Mouse (Mus musculus): ENCODE measurements around the gene Crybg3.

Crybg3 gene

GRCm38 (mm10) chr16:59579237-59579636 lies 21.5 kb downstream of the Crybg3 start:
- no peak for DNase-seq (ENCODE audit: low spot score in 2 of 2)

- DNase-seq (ENCODE audit: low spot score in 2 of 2): no peak
Measured at GRCm38 (mm10) chr16:59573961-59574360, 26.8 kb downstream of the Crybg3 start.

DNA sequence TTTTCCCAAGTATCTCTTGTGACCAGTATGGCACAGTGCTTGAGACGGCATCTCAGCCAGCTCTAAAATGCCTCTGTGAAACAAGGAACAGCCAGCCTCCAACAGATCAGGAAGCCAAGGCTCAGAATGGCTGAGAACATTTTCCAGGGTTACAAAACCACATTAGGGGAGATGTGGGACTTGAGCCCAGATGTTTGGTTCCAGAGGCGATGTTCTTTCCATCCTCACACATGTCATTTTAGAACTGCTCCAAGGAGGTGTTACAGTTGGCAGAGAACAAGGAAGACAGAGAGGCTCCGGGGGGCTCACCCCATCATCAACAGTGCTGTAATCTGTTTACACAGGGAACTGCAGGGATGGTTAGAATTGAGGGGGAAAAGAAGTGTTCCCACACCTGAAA lies 28.1 kb downstream of the Crybg3 start:
- no peak for DNase-seq (ENCODE audit: low spot score in 2 of 2)

GRCm38 (mm10) chr16:59570807-59571206 lies 30.0 kb downstream of the Crybg3 start:
- DNase-seq (ENCODE audit: low spot score in 2 of 2): no peak

GRCm38 (mm10) chr16:59569837-59570236 lies 30.9 kb downstream of the Crybg3 start:
- no peak for DNase-seq (ENCODE audit: low spot score in 2 of 2)

DNA sequence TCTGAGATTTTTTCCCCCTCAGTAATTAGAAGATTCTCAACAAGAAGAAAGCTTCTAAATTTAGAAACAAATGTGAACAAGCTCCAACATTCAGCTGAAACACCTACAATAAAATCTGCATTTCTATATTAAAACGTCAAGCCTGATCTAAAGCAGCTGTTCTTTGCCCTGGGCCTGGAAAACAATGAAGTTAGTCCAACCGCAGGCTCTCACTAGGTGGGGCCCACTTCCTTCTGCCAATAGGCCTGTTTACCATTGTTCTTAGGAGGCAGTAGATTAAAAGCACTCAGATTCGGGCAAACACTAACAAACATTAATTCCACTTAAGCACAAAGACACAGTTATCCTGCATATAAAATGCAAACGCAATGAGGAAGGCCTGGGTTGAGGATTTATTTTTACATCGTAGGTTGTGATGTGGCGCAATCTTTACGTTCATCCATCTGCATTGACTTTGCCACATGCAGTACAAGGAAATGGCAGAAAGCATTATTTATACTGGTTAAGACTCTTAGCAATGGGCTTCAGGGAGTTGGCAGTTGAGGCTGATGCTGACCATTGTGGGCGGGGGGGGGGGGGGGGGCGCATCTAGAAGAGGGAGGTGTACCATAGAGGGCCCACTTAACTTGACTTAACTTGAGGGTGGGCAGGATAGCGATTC lies 32.9 kb downstream of the Crybg3 start:
- no peak for DNase-seq (ENCODE audit: low spot score in 2 of 2)

- DNase-seq (ENCODE audit: low spot score in 2 of 2): no peak
Measured at GRCm38 (mm10) chr16:59566437-59566836, 34.3 kb downstream of the Crybg3 start.

GRCm38 (mm10) chr16:59565631-59566030 lies 35.1 kb downstream of the Crybg3 start:
- DNase-seq (ENCODE audit: low spot score in 2 of 2): no peak

GRCm38 (mm10) chr16:59564025-59564424 lies 36.8 kb downstream of the Crybg3 start:
- no peak for DNase-seq (ENCODE audit: low spot score in 2 of 2)

DNA sequence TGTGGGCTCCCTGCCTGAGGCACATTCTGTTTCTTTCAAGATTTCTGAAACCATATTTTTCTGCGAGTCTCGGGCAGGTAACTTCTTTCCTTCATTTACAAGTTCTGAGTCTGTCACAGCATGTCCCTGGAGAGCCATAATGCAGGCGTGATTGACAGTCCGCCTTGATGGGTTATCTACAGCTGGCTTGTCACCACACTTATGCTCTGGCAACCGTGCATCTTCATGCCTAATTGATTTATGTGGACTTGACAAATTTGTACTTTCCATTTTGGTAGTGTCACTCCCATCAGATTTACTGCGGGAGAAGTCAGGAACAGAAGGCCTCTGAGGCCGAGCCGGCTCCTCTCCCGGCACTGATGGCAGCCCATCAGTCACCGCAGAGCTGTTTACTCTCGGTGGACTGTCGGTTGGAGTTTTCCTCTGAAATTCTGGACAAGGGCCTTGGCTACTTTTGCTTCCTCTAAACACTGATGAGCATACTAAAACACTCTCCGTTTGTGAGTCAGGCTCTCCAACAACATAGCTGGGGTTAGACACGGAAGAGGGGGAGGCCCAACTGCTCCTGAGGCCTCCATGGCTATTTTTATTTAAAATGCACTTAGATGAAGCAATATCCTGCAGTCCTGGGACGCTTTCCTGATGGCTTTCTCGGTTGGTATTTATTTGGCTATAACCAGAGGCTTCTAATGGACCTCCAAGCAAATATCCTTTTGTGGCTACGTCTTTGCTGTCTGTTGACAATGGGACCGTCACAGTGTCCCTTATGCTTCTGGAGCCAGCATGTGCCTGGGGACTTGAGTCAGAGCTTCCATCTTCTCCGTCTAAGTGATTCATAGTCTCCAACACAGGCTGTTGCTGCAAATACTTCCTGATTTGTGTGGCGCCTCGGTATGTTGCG lies 41.2 kb downstream of the Crybg3 start:
- no peak for DNase-seq (ENCODE audit: low spot score in 2 of 2)

DNA sequence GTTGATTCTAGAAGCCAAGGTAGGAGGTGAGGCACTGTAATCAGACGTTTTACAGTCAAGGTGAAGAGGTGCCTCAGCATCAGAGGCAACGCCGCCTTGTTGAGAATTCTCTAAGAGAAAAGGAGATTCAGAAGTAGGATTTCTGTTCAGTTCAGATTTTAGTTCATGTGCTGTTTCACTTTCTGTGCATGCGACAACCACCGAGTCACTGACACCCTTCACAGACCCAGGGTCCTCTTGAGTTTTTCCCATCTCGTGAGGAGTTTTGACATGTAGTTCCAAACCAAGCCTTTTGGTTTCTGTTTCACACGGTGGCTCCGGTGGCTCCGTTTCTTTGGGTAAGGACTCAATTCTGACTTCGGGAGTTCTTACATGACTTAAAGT lies 41.9 kb downstream of the Crybg3 start:
- no peak for DNase-seq (ENCODE audit: low spot score in 2 of 2)

GRCm38 (mm10) chr16:59553490-59554161 lies 47.2 kb downstream of the Crybg3 start:
- no peak for DNase-seq (ENCODE audit: low spot score in 2 of 2)

DNA sequence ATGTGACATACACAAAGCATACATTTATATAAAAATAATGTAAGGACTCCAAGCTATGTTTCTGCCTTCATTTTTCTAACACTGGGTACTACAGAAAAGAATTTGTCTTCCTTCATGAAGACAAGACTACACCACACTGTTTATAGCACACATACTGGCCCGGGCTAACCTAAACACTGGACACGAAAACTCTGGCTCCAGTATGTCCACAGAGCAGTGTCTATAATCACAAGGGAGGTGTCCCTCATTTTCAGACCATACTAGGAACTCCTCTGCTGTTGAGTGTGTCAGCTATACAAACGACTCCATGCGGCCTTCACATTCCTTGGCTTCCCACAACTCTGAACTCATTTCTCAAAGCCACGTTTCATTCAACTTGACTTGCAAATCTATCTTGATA lies 49.3 kb downstream of the Crybg3 start:
- DNase-seq (ENCODE audit: low spot score in 2 of 2): no peak

GRCm38 (mm10) chr16:59549631-59550030 lies 51.1 kb downstream of the Crybg3 start:
- no peak for DNase-seq (ENCODE audit: low spot score in 2 of 2)

DNA sequence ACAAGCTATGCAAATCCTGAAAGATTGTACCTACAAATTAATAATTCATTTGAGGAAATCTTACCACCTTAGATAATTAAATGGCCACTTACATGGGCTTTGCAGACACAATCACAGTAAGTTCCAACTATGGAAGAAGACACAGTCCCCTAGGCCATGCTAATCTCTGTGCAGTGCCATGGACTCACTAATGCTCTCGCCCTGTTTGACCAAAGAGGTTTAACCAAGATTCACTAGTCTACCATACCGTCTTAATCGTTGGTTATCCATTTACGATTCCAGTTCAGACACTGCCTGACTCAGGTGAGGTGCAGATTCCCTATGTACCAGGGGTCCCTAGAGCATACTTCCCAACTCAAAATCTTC lies 52.2 kb downstream of the Crybg3 start:
- no peak for DNase-seq (ENCODE audit: low spot score in 2 of 2)

DNA sequence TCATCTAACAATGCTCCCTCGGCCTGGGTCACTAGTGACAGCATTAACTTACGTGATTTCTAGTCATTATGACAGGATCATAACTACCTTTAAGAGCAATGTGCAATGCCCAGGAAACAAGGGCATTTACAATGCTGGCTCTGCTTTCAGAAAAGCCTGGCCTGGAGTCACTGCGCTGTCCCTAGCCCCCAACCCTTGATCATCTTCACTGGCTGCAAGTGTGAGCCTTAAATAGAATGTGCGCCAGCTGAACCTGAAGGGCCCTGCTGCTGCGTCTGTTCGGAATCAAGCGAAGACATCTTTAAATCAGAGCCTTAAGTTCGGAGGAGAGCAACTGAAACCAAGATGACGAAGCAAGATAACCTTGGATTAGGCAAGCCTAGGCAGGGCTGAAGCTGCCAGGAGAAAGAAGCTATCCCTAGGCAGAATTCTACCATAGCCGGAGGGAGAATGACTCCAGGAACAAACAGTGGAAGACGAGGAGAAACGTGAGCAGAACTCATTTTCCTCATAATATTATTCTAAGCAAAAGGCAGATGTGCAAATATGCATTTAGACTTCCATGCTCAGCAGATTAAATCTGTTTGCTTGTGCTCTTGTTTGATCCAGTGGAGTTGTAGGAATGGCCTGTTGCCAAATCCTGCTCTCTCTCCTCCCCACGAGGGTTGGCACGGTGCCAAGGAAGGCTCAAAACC lies 52.7 kb downstream of the Crybg3 start:
- DNase-seq (ENCODE audit: low spot score in 2 of 2): no peak

GRCm38 (mm10) chr16:59547466-59547865 lies 53.3 kb downstream of the Crybg3 start:
- no peak for DNase-seq (ENCODE audit: low spot score in 2 of 2)

DNA sequence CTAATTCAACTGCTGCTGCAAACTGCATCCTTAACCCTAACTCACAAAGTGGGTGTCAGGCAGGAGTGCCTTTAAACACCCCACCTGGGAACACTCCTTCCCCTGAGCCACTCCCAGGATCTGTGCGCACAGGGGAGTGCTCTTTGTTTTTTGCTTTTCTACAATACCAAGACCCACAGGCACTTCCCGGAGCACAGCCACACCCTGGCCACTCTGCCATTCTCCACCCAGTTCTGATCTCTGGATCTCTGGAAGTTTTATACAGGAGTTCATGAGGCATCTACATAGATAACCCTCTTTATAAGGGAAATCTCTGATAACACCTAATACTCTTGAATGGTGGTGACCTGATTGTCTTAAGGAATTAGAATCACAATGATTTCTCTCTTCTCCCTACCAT lies 55.4 kb downstream of the Crybg3 start:
- no peak for DNase-seq (ENCODE audit: low spot score in 2 of 2)

DNA sequence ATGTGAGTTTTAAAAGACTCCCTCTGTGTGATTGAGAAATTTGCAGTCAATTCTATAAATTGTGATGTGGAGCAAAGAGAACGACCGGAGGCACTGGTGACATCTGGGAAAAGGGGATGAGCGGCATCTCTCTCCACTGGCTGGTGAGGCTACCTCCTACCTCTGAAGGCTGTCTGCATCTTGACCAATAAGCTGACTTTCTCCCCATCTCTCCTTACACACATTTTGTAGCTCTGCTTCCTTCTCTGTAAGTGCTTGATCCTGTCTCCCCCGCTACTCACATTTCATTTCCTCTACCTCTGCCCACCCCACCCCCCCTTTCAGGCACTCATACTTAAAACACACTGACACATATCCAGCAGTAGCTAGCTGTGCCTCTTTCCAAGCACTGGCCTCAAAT lies 59.4 kb downstream of the Crybg3 start:
- no peak for DNase-seq (ENCODE audit: low spot score in 2 of 2)

DNA sequence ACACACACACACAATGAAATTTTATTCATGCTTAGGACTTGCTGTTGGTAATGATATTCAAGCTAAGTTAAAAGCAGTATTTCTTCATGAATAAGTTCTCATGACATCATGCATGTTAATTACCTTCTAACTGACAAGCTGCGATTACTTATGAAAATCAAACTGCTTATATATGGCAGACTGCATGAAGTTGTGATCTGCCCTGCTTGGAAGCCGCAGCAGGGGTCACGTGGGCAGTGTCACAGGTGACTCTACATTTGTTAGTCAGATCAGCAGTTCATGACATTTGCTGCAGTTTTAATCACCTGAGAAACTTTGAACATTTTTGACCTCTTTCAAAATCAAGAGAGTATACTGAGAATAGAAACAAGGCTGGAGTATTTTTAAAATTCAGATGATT lies 59.8 kb downstream of the Crybg3 start:
- no peak for DNase-seq (ENCODE audit: low spot score in 2 of 2)

DNA sequence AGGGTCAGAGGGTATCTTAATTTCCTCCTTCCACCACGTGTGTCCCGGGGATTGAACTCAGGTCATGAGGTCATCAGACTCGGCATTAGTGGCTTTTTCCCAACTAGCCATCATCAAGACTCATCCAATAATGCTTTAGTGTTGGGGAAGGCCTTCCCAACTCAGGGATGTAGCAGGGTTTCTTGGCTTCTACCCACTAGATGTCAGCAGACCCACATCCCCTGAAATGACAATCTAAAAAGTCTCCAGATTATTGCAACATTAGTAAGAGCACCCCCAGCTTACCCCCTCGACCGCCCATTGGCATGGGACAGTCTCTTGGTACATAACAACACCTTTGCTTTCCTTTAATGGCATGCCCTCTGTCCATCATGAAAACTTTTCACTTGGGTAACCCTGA lies 65.1 kb downstream of the Crybg3 start:
- no peak for DNase-seq (ENCODE audit: low spot score in 2 of 2)

- no peak for DNase-seq (ENCODE audit: low spot score in 2 of 2)
Measured at GRCm38 (mm10) chr16:59534349-59534748, 66.4 kb downstream of the Crybg3 start.
